In the genomic region with DNA sequence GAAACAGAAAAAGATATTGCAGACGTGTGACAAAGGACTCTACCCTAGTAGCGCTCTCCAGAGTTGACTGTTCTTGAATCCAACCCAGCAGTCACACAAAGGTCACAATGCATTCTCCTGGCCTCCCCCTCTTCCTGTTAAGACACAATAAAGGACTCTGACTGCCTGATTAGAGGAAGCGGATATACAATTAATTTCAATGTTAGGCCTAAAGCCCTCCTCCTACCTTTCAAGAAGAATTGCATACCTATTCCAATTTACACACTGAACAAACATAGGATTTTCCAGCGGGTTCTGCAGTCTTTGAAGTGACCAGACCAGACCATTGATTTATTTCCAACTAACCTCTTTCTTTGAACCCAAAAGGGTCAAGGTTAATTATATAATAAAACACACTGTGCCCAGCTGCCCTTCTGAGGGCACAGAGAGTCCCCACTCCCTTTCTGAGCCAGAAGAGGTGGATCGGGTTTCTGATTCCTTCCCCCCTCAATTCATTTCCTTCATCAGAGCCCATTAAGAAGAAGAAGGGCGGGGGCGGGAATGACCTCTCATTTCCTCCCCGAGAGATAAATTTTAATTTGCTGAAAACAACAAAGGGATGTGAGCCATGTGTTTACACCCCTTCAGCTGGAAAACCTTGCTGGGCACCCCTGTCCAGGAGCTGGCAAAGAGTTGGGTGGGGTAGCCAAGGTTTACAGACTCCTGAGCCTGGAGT, we compare ENCODE assay signal across 13 mouse cellular contexts. TPM values are rescaled to one million over a fixed set of nuclear protein-coding genes. Genes with fewer than 3 reads are reported as not detected.
DNase-seq lines count a peak whose midpoint lies in the region; ATAC-seq and TF ChIP-seq lines count a peak whose summit lies in the region.
"Had no signal": no experiment of that assay in that cellular context is flagged by ENCODE, and none has a peak within 500 bp of the region (broad histone marks: within the 10 kb centered on the region; RNA-seq: fewer than 3 reads in every experiment).

No protein-coding gene starts in this region.

- no peak for TF ChIP-seq POLR2A in liver, adult 2 months (IDR thresholded peaks at IDR 0.05; ENCODE audit: extremely low read depth, insufficient read depth, low read length)
- TF ChIP-seq POLR2A in thymus, adult 2 months (IDR thresholded peaks at IDR 0.05; ENCODE audit: control insufficient read depth, extremely low read depth, insufficient read depth, low read length, poor library complexity) = no peak

- peaks cover 37% of the 10 kb centered on the region for H3K4me1 ChIP-seq in forebrain, embryonic 12.5 days
- peaks cover 14% of the 10 kb centered on the region for H3K4me1 ChIP-seq in forebrain, embryonic 16.5 days (replicated peaks; ENCODE audit: control insufficient read depth, insufficient read depth, low read length)
- H3K4me1 ChIP-seq in liver, adult 2 months (ENCODE audit: control insufficient read depth, insufficient read depth, low read length) = peaks cover 26% of the 10 kb centered on the region
- peaks cover 53% of the 10 kb centered on the region for H3K4me1 ChIP-seq in liver, embryonic 12.5 days
- H3K4me1 ChIP-seq in limb, embryonic 12.5 days (replicated peaks) = peaks cover 30% of the 10 kb centered on the region
- H3K4me1 ChIP-seq in thymus, adult 2 months (replicated peaks; ENCODE audit: control insufficient read depth, insufficient read depth, low read length) = peaks cover 17% of the 10 kb centered on the region

- WGBS in forebrain, embryonic 12.5 days = 11% methylated on average over 8 of the region's 8 CpGs
- WGBS in forebrain, embryonic 16.5 days = 18% methylated on average over 8 of the region's 8 CpGs
- WGBS in liver, adult 2 months = 17% methylated on average over 8 of the region's 8 CpGs
- WGBS in liver, embryonic 12.5 days (ENCODE audit: insufficient replicate concordance) = 46% methylated on average over 8 of the region's 8 CpGs
- WGBS in limb, embryonic 12.5 days = 8% methylated on average over 8 of the region's 8 CpGs
- 86% methylated on average over 8 of the region's 8 CpGs for WGBS in thymus, adult 2 months

- H3K27ac ChIP-seq in forebrain, embryonic 12.5 days = peak overlapping the region; percentile 56
- no peak overlapping the region for H3K27ac ChIP-seq in forebrain, embryonic 16.5 days (ENCODE audit: low read length)
- H3K27ac ChIP-seq in liver, adult 2 months (replicated peaks; ENCODE audit: insufficient read depth, low read depth, low read length) = peak overlapping the region; percentile 81
- H3K27ac ChIP-seq in liver, embryonic 12.5 days = no peak overlapping the region
- H3K27ac ChIP-seq in limb, embryonic 12.5 days = peak overlapping the region; percentile 37; the same call in 1 of the 2 replicates
- H3K27ac ChIP-seq in thymus, adult 2 months (ENCODE audit: control insufficient read depth, insufficient read depth, low read length) = no peak overlapping the region

- peak; percentile 79 for DNase-seq in liver, adult 2 months (ENCODE audit: extremely low read depth, low read depth, low spot score)
- peak; percentile 30 for DNase-seq in adipocyte (ENCODE audit: low spot score)
- DNase-seq in thymus, adult 2 months = no peak
- DNase-seq in layer of hippocampus, postnatal 10 days (ENCODE audit: low spot score in 2 of 2) = no peak
- DNase-seq: cerebellum, postnatal 10 days; layer of hippocampus, adult 9-11 months had no signal

- H3K4me3 ChIP-seq in forebrain, embryonic 12.5 days (replicated peaks) = no peak overlapping the region
- H3K4me3 ChIP-seq in forebrain, embryonic 16.5 days (replicated peaks; ENCODE audit: low read length) = no peak overlapping the region
- no peak overlapping the region for H3K4me3 ChIP-seq in liver, adult 2 months (ENCODE audit: insufficient read depth, low read depth, low read length)
- no peak overlapping the region for H3K4me3 ChIP-seq in liver, embryonic 12.5 days
- H3K4me3 ChIP-seq in limb, embryonic 12.5 days (replicated peaks) = no peak overlapping the region
- no peak overlapping the region for H3K4me3 ChIP-seq in thymus, adult 2 months (ENCODE audit: control insufficient read depth, insufficient read depth, low read length)

- no peak overlapping the region; the same call in 1 of the 2 replicates for H3K9ac ChIP-seq in forebrain, embryonic 12.5 days
- H3K9ac ChIP-seq in forebrain, embryonic 16.5 days (replicated peaks; ENCODE audit: low read depth, low read length) = no peak overlapping the region
- no peak overlapping the region for H3K9ac ChIP-seq in liver, adult 2 months (ENCODE audit: low read depth, low read length)
- no peak overlapping the region for H3K9ac ChIP-seq in liver, embryonic 12.5 days
- H3K9ac ChIP-seq in limb, embryonic 12.5 days (replicated peaks) = no peak overlapping the region

- H3K79me2 ChIP-seq in liver, adult 2 months (ENCODE audit: control insufficient read depth, insufficient read depth, low read length) = no peaks in the 10 kb centered on the region

- no peaks in the 10 kb centered on the region for H3K9me3 ChIP-seq in forebrain, embryonic 12.5 days
- no peaks in the 10 kb centered on the region for H3K9me3 ChIP-seq in forebrain, embryonic 16.5 days (ENCODE audit: control insufficient read depth, low read length)
- H3K9me3 ChIP-seq in liver, embryonic 12.5 days (replicated peaks) = no peaks in the 10 kb centered on the region
- H3K9me3 ChIP-seq in limb, embryonic 12.5 days = no peaks in the 10 kb centered on the region

- no peak for ATAC-seq in forebrain, embryonic 12.5 days (ENCODE audit: low FRiP score)
- ATAC-seq in forebrain, embryonic 16.5 days = no peak
- ATAC-seq in liver, embryonic 12.5 days = no peak
- no peak for ATAC-seq in limb, embryonic 12.5 days (ENCODE audit: insufficient number of reproducible peaks, insufficient read depth, low FRiP score, low TSS enrichment, low read depth)
- ATAC-seq: activated CD4-positive, CD25-positive, alpha-beta regulatory T cell, adult 4 months had no signal

- no peak overlapping the region for H3K4me2 ChIP-seq in forebrain, embryonic 12.5 days
- no peak overlapping the region for H3K4me2 ChIP-seq in forebrain, embryonic 16.5 days (ENCODE audit: low read length)
- H3K4me2 ChIP-seq in liver, embryonic 12.5 days = no peak overlapping the region
- H3K4me2 ChIP-seq in limb, embryonic 12.5 days = no peak overlapping the region

- no peaks in the 10 kb centered on the region for H3K36me3 ChIP-seq in forebrain, embryonic 12.5 days (replicated peaks)
- H3K36me3 ChIP-seq in forebrain, embryonic 16.5 days (ENCODE audit: control insufficient read depth, insufficient read depth) = no peaks in the 10 kb centered on the region
- no peaks in the 10 kb centered on the region for H3K36me3 ChIP-seq in liver, adult 2 months (ENCODE audit: control insufficient read depth, insufficient read depth, low read length)
- H3K36me3 ChIP-seq in liver, embryonic 12.5 days = no peaks in the 10 kb centered on the region
- H3K36me3 ChIP-seq in limb, embryonic 12.5 days = no peaks in the 10 kb centered on the region
- H3K36me3 ChIP-seq in thymus, adult 2 months (ENCODE audit: control insufficient read depth, insufficient read depth, low read length) = no peaks in the 10 kb centered on the region

- no peak for TF ChIP-seq CTCF in liver, adult 2 months (IDR thresholded peaks at IDR 0.05; ENCODE audit: low read depth, low read length)
- no peak for TF ChIP-seq CTCF in thymus, adult 2 months (IDR thresholded peaks at IDR 0.05; ENCODE audit: borderline replicate concordance, control insufficient read depth, extremely low read depth, insufficient read depth, low read length, poor library complexity)

- H3K27me3 ChIP-seq in forebrain, embryonic 12.5 days = no peaks in the 10 kb centered on the region
- H3K27me3 ChIP-seq in forebrain, embryonic 16.5 days (replicated peaks; ENCODE audit: control insufficient read depth, insufficient read depth, low read length) = no peaks in the 10 kb centered on the region
- no peaks in the 10 kb centered on the region for H3K27me3 ChIP-seq in liver, adult 2 months (ENCODE audit: control insufficient read depth, insufficient read depth, low read length)
- no peaks in the 10 kb centered on the region for H3K27me3 ChIP-seq in liver, embryonic 12.5 days (replicated peaks)
- H3K27me3 ChIP-seq in limb, embryonic 12.5 days = no peaks in the 10 kb centered on the region
- no peaks in the 10 kb centered on the region for H3K27me3 ChIP-seq in thymus, adult 2 months (ENCODE audit: control insufficient read depth, insufficient read depth, low read length)

RNA-seq across cellular contexts. Expression of a gene that starts 3.2 kb away (rescaled TPM):
- 5.7 and 5.9 TPM in 2 replicates for polyA plus RNA-seq in forebrain, embryonic 12.5 days (2016; fragmentation: Nextera tagmentation; extraction: Ambion mirVana)
- 5.4 and 6.6 TPM in 2 replicates for polyA plus RNA-seq in forebrain, embryonic 16.5 days (2015; fragmentation: Nextera tagmentation; extraction: Ambion mirVana)
- 11.3 and 12.6 TPM in 2 replicates for total RNA-seq in liver, adult 2 months (2014; rRNA removed)
- 11.4 and 13.6 TPM in 2 replicates for polyA plus RNA-seq in liver, adult 2 months (2012; rRNA removed)
- 7.7 and 8.6 TPM in 2 replicates for polyA plus RNA-seq in liver, embryonic 12.5 days (2016; fragmentation: Nextera tagmentation; extraction: Ambion mirVana)
- polyA plus RNA-seq in limb, embryonic 12.5 days (2016; fragmentation: Nextera tagmentation; extraction: Ambion mirVana) = 8.2 and 8.7 TPM in 2 replicates
- 9.3 and 17.1 TPM in 2 replicates for polyA plus RNA-seq in thymus, adult 2 months (2012; rRNA removed)
- 1 to 10 TPM; 4.5 to 5.6 TPM for total RNA-seq in layer of hippocampus, postnatal 10 days (2021)

RNA-seq across cellular contexts. Expression of a gene that starts 50.9 kb away (rescaled TPM):
- 40.0 and 40.8 TPM in 2 replicates for polyA plus RNA-seq in forebrain, embryonic 12.5 days (2016; fragmentation: Nextera tagmentation; extraction: Ambion mirVana)
- 8.3 and 8.5 TPM in 2 replicates for polyA plus RNA-seq in forebrain, embryonic 16.5 days (2015; fragmentation: Nextera tagmentation; extraction: Ambion mirVana)
- total RNA-seq in liver, adult 2 months (2014; rRNA removed) = not detected in 2 replicates
- not detected in 2 replicates for polyA plus RNA-seq in liver, adult 2 months (2012; rRNA removed)
- 0.75 and 0.79 TPM in 2 replicates for polyA plus RNA-seq in liver, embryonic 12.5 days (2016; fragmentation: Nextera tagmentation; extraction: Ambion mirVana)
- 6.2 and 6.4 TPM in 2 replicates for polyA plus RNA-seq in limb, embryonic 12.5 days (2016; fragmentation: Nextera tagmentation; extraction: Ambion mirVana)
- 0.07 and 0.13 TPM in 2 replicates for polyA plus RNA-seq in thymus, adult 2 months (2012; rRNA removed)
- 1 to 10 TPM; 5.4 to 7.1 TPM for total RNA-seq in layer of hippocampus, postnatal 10 days (2021)
- total RNA-seq: megakaryocyte progenitor cell, adult 5-6 weeks had no signal
- polyA plus RNA-seq: activated CD4-positive, CD25-positive, alpha-beta regulatory T cell, adult 4 months; C2C12 had no signal

Comparison
In these comparisons a context has a peak if more than half of its experiments do, and no peak if none do; other contexts are left out.
1. H3K27ac ChIP-seq: peak in forebrain, embryonic 12.5 days (single experiment), liver, adult 2 months (single experiment) and limb, embryonic 12.5 days (single experiment); none in forebrain, embryonic 16.5 days (single experiment), liver, embryonic 12.5 days (single experiment) and thymus, adult 2 months (single experiment).
2. DNase-seq: peak in liver, adult 2 months (single experiment) and adipocyte (single experiment); none in thymus, adult 2 months (single experiment) and layer of hippocampus, postnatal 10 days (0 of 2).